Mouse (Mus musculus): Measurements from ENCODE around the gene Mvb12b. TPM values are rescaled to one million over a fixed set of nuclear protein-coding genes. Genes with fewer than 3 reads are reported as not detected.

Gene Mvb12b
- total and polyA plus RNA-seq, 3 experiments = 22.8 to 23.3 TPM; not detected in 1

DNA sequence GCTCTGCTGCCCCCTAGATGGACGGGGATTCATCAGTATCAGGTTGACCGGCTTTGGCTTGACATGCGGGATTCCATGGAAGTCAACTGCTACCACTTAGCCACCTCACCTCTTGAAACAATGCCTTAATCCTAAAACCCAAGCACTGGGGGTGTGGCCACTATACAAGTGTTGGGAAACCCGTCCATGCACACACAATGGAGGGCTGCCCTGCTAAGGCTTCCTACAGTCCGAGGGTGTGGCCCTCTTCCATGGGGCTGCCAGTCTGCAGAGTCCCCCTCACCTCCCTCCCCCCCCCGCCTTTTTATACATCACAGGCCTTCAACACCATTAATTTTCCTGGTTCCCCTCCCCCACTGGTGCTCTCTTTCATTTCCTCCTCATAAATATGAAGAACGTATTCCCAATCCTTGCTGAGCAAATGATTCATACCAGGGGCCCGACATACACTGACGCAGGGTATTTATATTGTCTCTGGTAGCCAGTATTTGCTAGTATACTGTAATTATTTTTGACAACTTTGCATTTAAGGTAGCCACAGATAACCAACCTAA is 51.0 kb downstream of the Mvb12b start:
- H3K36me3 ChIP-seq (ENCODE audit: control insufficient read depth in 1 of 2, insufficient read depth in 2 of 2, low read length in 2 of 2) = peaks cover 0 to 13% of the 10 kb centered on the region in 2 experiments; a peak in 2 of 4 replicates
- H3K27me3 ChIP-seq (ENCODE audit: control insufficient read depth in 1 of 2, insufficient read depth in 2 of 2, low read length in 2 of 2) = no peaks in the 10 kb centered on the region
- DNase-seq (ENCODE audit: low read depth, low spot score) = no peak
- H3K9ac ChIP-seq (ENCODE audit: control insufficient read depth, low read depth, low read length, poor library complexity, severe bottlenecking) = no peak overlapping the region
- H3K4me1 ChIP-seq (ENCODE audit: control insufficient read depth in 1 of 2, insufficient read depth in 2 of 2, low read length in 2 of 2) = peaks cover 4 to 19% of the 10 kb centered on the region in 2 experiments
- no peaks in the 10 kb centered on the region for H3K79me2 ChIP-seq (ENCODE audit: control insufficient read depth, insufficient read depth, low read length, poor library complexity)
- H3K9me3 ChIP-seq (replicated peaks; ENCODE audit: insufficient read depth, low read length) = no peaks in the 10 kb centered on the region
- H3K4me3 ChIP-seq (ENCODE audit: control insufficient read depth in 1 of 2, insufficient read depth in 1 of 2, low read depth in 2 of 2, low read length in 2 of 2) = no peak overlapping the region
- TF ChIP-seq ELF1 (IDR thresholded peaks at IDR 0.05; ENCODE audit: low read depth, low read length) = no peak
- no peak for TF ChIP-seq TAL1 (IDR thresholded peaks at IDR 0.05; ENCODE audit: low read length)
- no peak for TF ChIP-seq ZMIZ1 (IDR thresholded peaks at IDR 0.05; ENCODE audit: low read depth, low read length)
- no peak overlapping the region for H3K27ac ChIP-seq (ENCODE audit: control insufficient read depth, low read depth, low read length)

DNA sequence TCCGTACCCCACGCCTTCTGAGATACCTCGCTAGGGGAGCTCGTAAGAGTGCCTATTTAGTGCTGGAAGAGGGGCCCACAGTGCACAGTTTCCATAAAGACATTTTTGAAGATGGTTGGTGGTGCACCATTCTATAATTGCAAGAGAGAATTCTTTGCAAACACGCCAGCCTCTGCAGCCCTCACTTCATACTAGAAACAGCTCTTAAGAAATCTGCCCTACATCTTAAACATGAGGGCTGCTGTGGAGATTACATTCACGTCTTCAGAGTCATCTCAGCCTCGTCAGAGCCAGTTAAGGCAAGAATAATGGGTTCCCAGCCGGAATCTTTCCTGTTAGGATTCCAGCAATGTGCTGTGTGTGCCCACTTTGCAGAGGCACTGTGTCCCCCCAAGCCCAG is 52.7 kb downstream of the Mvb12b start:
- TF ChIP-seq ZMIZ1 (IDR thresholded peaks at IDR 0.05; ENCODE audit: low read depth, low read length) = no peak
- no peak for TF ChIP-seq TCF12 (IDR thresholded peaks at IDR 0.05; ENCODE audit: low read depth, low read length)
- TF ChIP-seq CTCF (IDR thresholded peaks at IDR 0.05 in 2 of 3, conservative IDR thresholded peaks at IDR 0.05 in 1 of 3; ENCODE audit: control insufficient read depth in 1 of 3, insufficient read depth in 1 of 3, low read depth in 2 of 3, low read length in 3 of 3, poor library complexity in 1 of 3, severe bottlenecking in 1 of 3) = no peak
- no peak for TF ChIP-seq CHD1 (IDR thresholded peaks at IDR 0.05; ENCODE audit: low read depth, low read length)
- TF ChIP-seq MYB (IDR thresholded peaks at IDR 0.05; ENCODE audit: low read depth, low read length) = no peak
- no peak for TF ChIP-seq BHLHE40 (IDR thresholded peaks at IDR 0.05; ENCODE audit: borderline replicate concordance, low read depth, low read length)
- no peak for TF ChIP-seq RCOR1 (IDR thresholded peaks at IDR 0.05; ENCODE audit: low read depth, low read length)
- no peak for TF ChIP-seq ELF1 (IDR thresholded peaks at IDR 0.05; ENCODE audit: low read depth, low read length)
- no peak for TF ChIP-seq KAT2A (conservative IDR thresholded peaks at IDR 0.05; ENCODE audit: low read depth, low read length)
- Histone ChIP-seq H3K27ac (ENCODE audit: control insufficient read depth, low read depth, low read length) (no peak overlapping the region), H3K9ac (ENCODE audit: control insufficient read depth, low read depth, low read length, poor library complexity, severe bottlenecking) (no peak overlapping the region), H3K9me3 (replicated peaks; ENCODE audit: insufficient read depth, low read length) (no peaks in the 10 kb centered on the region), H3K4me3 (ENCODE audit: control insufficient read depth in 1 of 2, insufficient read depth in 1 of 2, low read depth in 2 of 2, low read length in 2 of 2) (no peak overlapping the region), H3K79me2 (ENCODE audit: control insufficient read depth, insufficient read depth, low read length, poor library complexity) (no peaks in the 10 kb centered on the region), H3K36me3 (ENCODE audit: control insufficient read depth in 1 of 2, insufficient read depth in 2 of 2, low read length in 2 of 2) (peaks cover 0 to 13% of the 10 kb centered on the region in 2 experiments; a peak in 3 of 4 replicates), H3K4me1 (ENCODE audit: control insufficient read depth in 1 of 2, insufficient read depth in 2 of 2, low read length in 2 of 2) (peaks cover 4 to 15% of the 10 kb centered on the region in 2 experiments), H3K27me3 (ENCODE audit: control insufficient read depth in 1 of 2, insufficient read depth in 2 of 2, low read length in 2 of 2) (no peaks in the 10 kb centered on the region)
- no peak for DNase-seq (ENCODE audit: low read depth, low spot score)

DNA sequence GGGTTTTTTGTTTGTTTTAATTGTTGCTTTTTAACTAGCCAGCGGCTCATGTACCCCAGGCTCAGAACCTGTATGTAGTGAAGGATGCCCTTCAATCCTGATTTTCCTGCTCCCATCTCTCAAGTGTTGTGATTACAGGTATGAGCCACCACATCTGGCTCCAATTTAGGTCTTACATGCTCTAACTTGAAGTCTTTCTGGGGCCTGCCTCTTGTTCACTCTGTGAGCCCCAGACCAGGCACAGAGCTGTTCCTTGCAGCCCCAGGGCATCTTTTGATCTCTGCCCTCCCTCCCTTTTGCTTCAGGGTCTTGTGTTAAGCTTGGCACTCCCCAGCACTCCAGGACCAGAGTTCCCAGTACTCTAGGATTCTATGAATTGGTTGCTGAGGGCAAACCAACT is 53.8 kb downstream of the Mvb12b start:
- TF ChIP-seq ZC3H11A (IDR thresholded peaks at IDR 0.05; ENCODE audit: low read depth, low read length) (no peak), CHD1 (IDR thresholded peaks at IDR 0.05; ENCODE audit: low read depth, low read length) (no peak), TAL1 (IDR thresholded peaks at IDR 0.05; ENCODE audit: low read length) (no peak), MYB (IDR thresholded peaks at IDR 0.05; ENCODE audit: low read depth, low read length) (no peak), JUND (IDR thresholded peaks at IDR 0.05; ENCODE audit: low read depth, low read length) (no peak), ZMIZ1 (IDR thresholded peaks at IDR 0.05; ENCODE audit: low read depth, low read length) (no peak), KAT2A (conservative IDR thresholded peaks at IDR 0.05; ENCODE audit: low read depth, low read length) (no peak), UBTF (IDR thresholded peaks at IDR 0.05; ENCODE audit: borderline replicate concordance, insufficient read depth, low read depth, low read length) (no peak), MEF2A (IDR thresholded peaks at IDR 0.05; ENCODE audit: extremely low read depth, insufficient replicate concordance, low read depth, low read length, poor library complexity, severe bottlenecking) (no peak), RCOR1 (IDR thresholded peaks at IDR 0.05; ENCODE audit: low read depth, low read length) (no peak), MYC (IDR thresholded peaks at IDR 0.05; ENCODE audit: low read depth, low read length) (no peak), ZKSCAN1 (IDR thresholded peaks at IDR 0.05; ENCODE audit: low read depth, low read length) (no peak), CHD2 (IDR thresholded peaks at IDR 0.05; ENCODE audit: low read length) (no peak), MAX (IDR thresholded peaks at IDR 0.05; ENCODE audit: low read length) (no peak), MXI1 (IDR thresholded peaks at IDR 0.05; ENCODE audit: low read depth, low read length) (no peak), POLR2AphosphoS2 (IDR thresholded peaks at IDR 0.05; ENCODE audit: low read length) (no peak), USF1 (IDR thresholded peaks at IDR 0.05; ENCODE audit: low read depth, low read length) (no peak), CTCF (IDR thresholded peaks at IDR 0.05 in 2 of 3, conservative IDR thresholded peaks at IDR 0.05 in 1 of 3; ENCODE audit: control insufficient read depth in 1 of 3, insufficient read depth in 1 of 3, low read depth in 2 of 3, low read length in 3 of 3, poor library complexity in 1 of 3, severe bottlenecking in 1 of 3) (no peak)

More for the DNA sequence above, 53.8 kb downstream of the Mvb12b start:
- no peaks in the 10 kb centered on the region for H3K9me3 ChIP-seq (replicated peaks; ENCODE audit: insufficient read depth, low read length)
- H3K27ac ChIP-seq (ENCODE audit: control insufficient read depth, low read depth, low read length) = no peak overlapping the region
- H3K36me3 ChIP-seq (ENCODE audit: control insufficient read depth in 1 of 2, insufficient read depth in 2 of 2, low read length in 2 of 2) = peaks cover 0 to 7% of the 10 kb centered on the region in 2 experiments; a peak in 3 of 4 replicates
- H3K4me3 ChIP-seq (ENCODE audit: control insufficient read depth in 1 of 2, insufficient read depth in 1 of 2, low read depth in 2 of 2, low read length in 2 of 2) = no peak overlapping the region
- H3K4me1 ChIP-seq (ENCODE audit: control insufficient read depth in 1 of 2, insufficient read depth in 2 of 2, low read length in 2 of 2) = peaks cover 0 to 8% of the 10 kb centered on the region in 2 experiments; a peak in 3 of 4 replicates
- DNase-seq (ENCODE audit: low read depth, low spot score) = no peak
- no peaks in the 10 kb centered on the region for H3K27me3 ChIP-seq (ENCODE audit: control insufficient read depth in 1 of 2, insufficient read depth in 2 of 2, low read length in 2 of 2)
- H3K9ac ChIP-seq (ENCODE audit: control insufficient read depth, low read depth, low read length, poor library complexity, severe bottlenecking) = no peak overlapping the region
- H3K79me2 ChIP-seq (ENCODE audit: control insufficient read depth, insufficient read depth, low read length, poor library complexity) = no peaks in the 10 kb centered on the region

Data from MEL (cell line).